Mouse (Mus musculus): ENCODE measurements around the gene Ninj1.

DNA sequence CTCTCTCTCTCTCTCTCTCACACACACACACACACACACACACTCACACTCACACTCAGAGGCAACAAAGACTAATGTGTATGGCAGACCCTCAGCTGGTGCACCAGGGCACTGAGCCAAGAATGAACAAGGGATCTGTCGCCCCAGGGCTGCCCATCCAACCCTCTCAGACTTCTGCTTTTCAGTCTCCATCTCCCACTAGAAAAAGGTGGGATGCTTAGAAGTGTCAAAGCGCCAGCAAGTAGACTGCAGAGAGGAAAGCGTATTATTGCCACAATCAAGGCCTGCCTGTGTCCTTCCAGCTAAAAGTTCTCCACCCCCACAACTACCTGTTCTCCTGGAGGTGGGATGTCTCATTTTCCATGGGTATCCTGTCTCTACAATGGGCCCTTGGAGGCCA is 27.2 kb downstream of the Ninj1 start:
- TF ChIP-seq CTCF (conservative IDR thresholded peaks at IDR 0.05; ENCODE audit: insufficient read depth, insufficient read length, low read depth, low read length) = no peak
- no peak for TF ChIP-seq POLR2A (IDR thresholded peaks at IDR 0.05; ENCODE audit: low read depth, low read length)
